Mouse (Mus musculus): ENCODE measurements around the gene Itga7. TPM values are rescaled to one million over a fixed set of nuclear protein-coding genes. Genes with fewer than 3 reads are reported as not detected.

The Itga7 gene
- polyA plus RNA-seq, 1 experiment from 2014 or later: 30.2 TPM

- H3K9ac ChIP-seq (ENCODE audit: low read depth, low read length): peak overlapping the region; percentile 99
- ATAC-seq (ENCODE audit: low read depth): peak; percentile 0; the same call in 1 of the 2 replicates
Observed at GRCm38 (mm10) chr10:128908778-128909448, 24.7 kb upstream of the Itga7 start.

GRCm38 (mm10) chr10:128909567-128910028 lies 24.0 kb upstream of the Itga7 start:
- DNase-seq (ENCODE audit: low spot score) (peak; percentile 94), ATAC-seq (ENCODE audit: low read depth) (peak; percentile 80)
- peaks cover 30% of the 10 kb centered on the region for H3K36me3 ChIP-seq (ENCODE audit: control insufficient read depth, insufficient read depth, low read length)
- H3K9me3 ChIP-seq (ENCODE audit: control insufficient read depth, low read length): no peaks in the 10 kb centered on the region
- WGBS: 0% methylated on average over 6 of the region's 41 CpGs
- H3K4me1 ChIP-seq (ENCODE audit: control insufficient read depth, insufficient read depth, low read length): peaks cover 10% of the 10 kb centered on the region
- H3K4me2 ChIP-seq (ENCODE audit: low read depth, low read length): peak overlapping the region; percentile 75
- H3K27me3 ChIP-seq (replicated peaks; ENCODE audit: control insufficient read depth, insufficient read depth, low read length): no peaks in the 10 kb centered on the region
- peak overlapping the region; percentile 99 for H3K9ac ChIP-seq (ENCODE audit: low read depth, low read length)
- H3K27ac ChIP-seq (replicated peaks; ENCODE audit: low read depth, low read length): peak overlapping the region; percentile 96
- H3K4me3 ChIP-seq (ENCODE audit: low read depth, low read length): peak overlapping the region; percentile 94

More at GRCm38 (mm10) chr10:128908778-128909448, 24.7 kb upstream of the Itga7 start:
- Histone ChIP-seq H3K4me1 (ENCODE audit: control insufficient read depth, insufficient read depth, low read length) (peaks cover 10% of the 10 kb centered on the region), H3K27me3 (replicated peaks; ENCODE audit: control insufficient read depth, insufficient read depth, low read length) (no peaks in the 10 kb centered on the region), H3K36me3 (ENCODE audit: control insufficient read depth, insufficient read depth, low read length) (peaks cover 24% of the 10 kb centered on the region), H3K9me3 (ENCODE audit: control insufficient read depth, low read length) (no peaks in the 10 kb centered on the region), H3K4me3 (ENCODE audit: low read depth, low read length) (peak overlapping the region; percentile 94), H3K4me2 (ENCODE audit: low read depth, low read length) (peak overlapping the region; percentile 75), H3K27ac (replicated peaks; ENCODE audit: low read depth, low read length) (peak overlapping the region; percentile 96)
- DNase-seq (ENCODE audit: low spot score): peak; percentile 58
- WGBS: 61% methylated on average over 13 of the region's 13 CpGs

DNA sequence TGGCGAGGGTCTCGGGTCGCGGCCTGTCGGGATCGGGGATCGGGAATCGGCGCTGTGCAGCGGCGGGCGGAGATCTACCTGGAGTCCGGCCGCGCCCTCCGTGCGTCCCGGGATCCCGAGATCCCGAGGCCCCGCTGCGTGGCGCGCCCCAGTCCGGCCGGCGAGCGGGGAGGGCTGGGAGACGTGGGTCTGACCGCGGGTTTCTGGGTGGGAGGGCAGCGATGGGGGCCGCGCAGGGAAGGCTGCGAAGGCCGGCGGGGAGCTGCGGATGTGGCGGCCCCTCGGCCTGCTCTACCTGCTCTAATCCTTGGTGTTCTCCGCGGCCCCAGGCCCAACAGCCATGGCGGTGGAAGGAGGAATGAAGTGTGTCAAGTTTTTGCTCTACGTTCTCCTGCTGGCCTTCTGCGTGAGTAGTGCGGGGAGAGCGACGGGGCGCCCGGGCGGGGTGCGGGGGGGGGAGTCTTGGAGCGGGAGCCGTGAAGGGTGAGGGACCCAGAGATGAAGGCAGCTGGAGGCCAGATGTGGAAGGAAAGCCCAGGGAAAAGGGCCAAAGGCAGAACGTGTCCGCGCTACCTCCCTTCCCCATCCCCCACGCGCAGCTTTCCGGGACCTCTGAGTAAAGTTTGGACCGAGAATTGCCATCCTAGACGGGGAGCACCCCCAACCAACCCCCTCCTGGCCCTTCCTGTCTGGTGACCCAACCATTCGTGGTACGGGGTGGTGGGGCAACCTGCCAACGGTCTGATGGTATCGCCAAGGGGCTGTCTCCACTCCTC lies 23.4 kb upstream of the Itga7 start:
- ATAC-seq (ENCODE audit: low read depth) (peak; percentile 23), DNase-seq (ENCODE audit: low spot score) (peak; percentile 80)
- Histone ChIP-seq H3K4me3 (ENCODE audit: low read depth, low read length) (peak overlapping the region; percentile 94), H3K27me3 (replicated peaks; ENCODE audit: control insufficient read depth, insufficient read depth, low read length) (no peaks in the 10 kb centered on the region), H3K9ac (ENCODE audit: low read depth, low read length) (peak overlapping the region; percentile 99), H3K9me3 (ENCODE audit: control insufficient read depth, low read length) (no peaks in the 10 kb centered on the region), H3K4me1 (ENCODE audit: control insufficient read depth, insufficient read depth, low read length) (peaks cover 10% of the 10 kb centered on the region), H3K27ac (replicated peaks; ENCODE audit: low read depth, low read length) (peak overlapping the region; percentile 96), H3K36me3 (ENCODE audit: control insufficient read depth, insufficient read depth, low read length) (peaks cover 37% of the 10 kb centered on the region), H3K4me2 (ENCODE audit: low read depth, low read length) (peak overlapping the region; percentile 75)
- WGBS: 1% methylated on average over 37 of the region's 66 CpGs

DNA sequence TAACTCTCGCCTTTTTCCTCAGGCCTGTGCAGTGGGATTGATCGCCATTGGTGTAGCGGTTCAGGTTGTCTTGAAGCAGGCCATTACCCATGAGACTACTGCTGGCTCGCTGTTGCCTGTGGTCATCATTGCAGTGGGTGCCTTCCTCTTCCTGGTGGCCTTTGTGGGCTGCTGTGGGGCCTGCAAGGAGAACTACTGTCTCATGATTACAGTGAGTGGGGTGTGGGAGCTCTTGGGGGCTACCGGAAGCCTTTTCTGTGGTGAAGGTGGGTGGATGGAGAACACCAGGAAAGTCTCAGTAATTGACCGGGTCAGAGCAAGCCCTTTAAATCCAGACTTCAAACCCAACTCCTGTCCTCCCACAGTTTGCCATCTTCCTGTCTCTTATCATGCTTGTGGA lies 22.2 kb upstream of the Itga7 start:
- no peaks in the 10 kb centered on the region for H3K9me3 ChIP-seq (ENCODE audit: control insufficient read depth, low read length)
- ATAC-seq (ENCODE audit: low read depth): no peak
- peak overlapping the region; percentile 99 for H3K9ac ChIP-seq (ENCODE audit: low read depth, low read length)
- peaks cover 45% of the 10 kb centered on the region for H3K36me3 ChIP-seq (ENCODE audit: control insufficient read depth, insufficient read depth, low read length)
- no peak overlapping the region for H3K27ac ChIP-seq (replicated peaks; ENCODE audit: low read depth, low read length)
- WGBS: 82% methylated on average over 6 of the region's 6 CpGs
- H3K4me1 ChIP-seq (ENCODE audit: control insufficient read depth, insufficient read depth, low read length): peaks cover 10% of the 10 kb centered on the region
- peak overlapping the region; percentile 75 for H3K4me2 ChIP-seq (ENCODE audit: low read depth, low read length)
- H3K27me3 ChIP-seq (replicated peaks; ENCODE audit: control insufficient read depth, insufficient read depth, low read length): no peaks in the 10 kb centered on the region
- no peak for DNase-seq (ENCODE audit: low spot score)
- peak overlapping the region; percentile 94 for H3K4me3 ChIP-seq (ENCODE audit: low read depth, low read length)

DNA sequence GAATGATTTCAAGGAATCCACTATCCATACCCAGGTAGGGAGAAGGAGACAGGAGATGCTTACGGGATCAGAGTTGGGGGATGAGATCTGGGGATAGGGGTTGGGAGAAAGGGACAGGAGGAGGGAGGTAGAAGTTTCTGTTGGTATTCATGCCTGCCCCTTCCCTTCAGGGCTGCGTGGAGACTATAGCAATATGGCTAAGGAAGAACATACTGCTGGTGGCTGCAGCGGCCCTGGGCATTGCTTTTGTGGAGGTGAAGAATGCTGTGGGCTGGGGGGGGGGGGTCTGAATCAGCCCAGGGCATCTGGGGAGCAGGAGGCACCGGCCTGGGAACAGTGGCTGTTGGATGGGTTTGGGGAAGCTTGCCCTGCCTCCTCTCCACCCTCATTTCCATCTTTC lies 21.4 kb upstream of the Itga7 start:
- Histone ChIP-seq H3K4me1 (ENCODE audit: control insufficient read depth, insufficient read depth, low read length) (peaks cover 10% of the 10 kb centered on the region), H3K4me3 (ENCODE audit: low read depth, low read length) (no peak overlapping the region), H3K27ac (replicated peaks; ENCODE audit: low read depth, low read length) (no peak overlapping the region), H3K4me2 (ENCODE audit: low read depth, low read length) (peak overlapping the region; percentile 20; the same call in 1 of the 2 replicates), H3K9ac (ENCODE audit: low read depth, low read length) (0 out of 2 replicates have a peak overlapping the region, but pooled peaks have one; percentile 3), H3K36me3 (ENCODE audit: control insufficient read depth, insufficient read depth, low read length) (peaks cover 53% of the 10 kb centered on the region), H3K27me3 (replicated peaks; ENCODE audit: control insufficient read depth, insufficient read depth, low read length) (no peaks in the 10 kb centered on the region), H3K9me3 (ENCODE audit: control insufficient read depth, low read length) (no peaks in the 10 kb centered on the region)
- 82% methylated on average over 3 of the region's 4 CpGs for WGBS
- ATAC-seq (ENCODE audit: low read depth) (no peak), DNase-seq (ENCODE audit: low spot score) (no peak)

- Histone ChIP-seq H3K27ac (replicated peaks; ENCODE audit: low read depth, low read length) (peak overlapping the region; percentile 16), H3K4me2 (ENCODE audit: low read depth, low read length) (peak overlapping the region; percentile 16), H3K4me1 (ENCODE audit: control insufficient read depth, insufficient read depth, low read length) (peaks cover 10% of the 10 kb centered on the region), H3K9me3 (ENCODE audit: control insufficient read depth, low read length) (no peaks in the 10 kb centered on the region), H3K4me3 (ENCODE audit: low read depth, low read length) (no peak overlapping the region), H3K27me3 (replicated peaks; ENCODE audit: control insufficient read depth, insufficient read depth, low read length) (no peaks in the 10 kb centered on the region), H3K9ac (ENCODE audit: low read depth, low read length) (0 out of 2 replicates have a peak overlapping the region, but pooled peaks have one; percentile 3), H3K36me3 (ENCODE audit: control insufficient read depth, insufficient read depth, low read length) (peaks cover 58% of the 10 kb centered on the region)
- 89% methylated on average over 4 of the region's 4 CpGs for WGBS
- DNase-seq (ENCODE audit: low spot score) (no peak), ATAC-seq (ENCODE audit: low read depth) (no peak)
Observed at GRCm38 (mm10) chr10:128912791-128913190, 20.8 kb upstream of the Itga7 start.

DNA sequence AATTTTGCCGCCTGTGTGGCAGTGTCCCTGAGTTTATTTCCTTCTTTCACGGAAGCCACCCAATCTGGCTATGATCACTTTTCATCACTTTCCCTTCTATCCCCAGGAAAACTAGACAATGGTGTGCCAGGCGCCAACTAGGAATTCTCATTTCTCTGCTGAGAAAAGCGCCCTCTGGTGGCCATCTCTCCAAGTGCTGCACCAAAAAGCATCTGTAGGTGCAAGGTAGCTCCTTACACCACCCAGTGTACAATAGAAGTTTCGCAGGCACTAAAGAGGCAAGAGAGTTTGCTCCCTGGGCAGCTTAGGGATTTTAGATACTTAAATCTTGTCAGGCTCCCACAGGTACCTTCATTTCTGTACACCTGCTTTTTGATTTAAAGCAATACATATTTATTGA lies 20.4 kb upstream of the Itga7 start:
- Histone ChIP-seq H3K9me3 (ENCODE audit: control insufficient read depth, low read length) (no peaks in the 10 kb centered on the region), H3K9ac (ENCODE audit: low read depth, low read length) (0 out of 2 replicates have a peak overlapping the region, but pooled peaks have one; percentile 3), H3K27ac (replicated peaks; ENCODE audit: low read depth, low read length) (peak overlapping the region; percentile 16; the same call in 1 of the 2 replicates), H3K4me1 (ENCODE audit: control insufficient read depth, insufficient read depth, low read length) (peaks cover 10% of the 10 kb centered on the region), H3K4me3 (ENCODE audit: low read depth, low read length) (no peak overlapping the region), H3K4me2 (ENCODE audit: low read depth, low read length) (peak overlapping the region; percentile 16), H3K36me3 (ENCODE audit: control insufficient read depth, insufficient read depth, low read length) (peaks cover 63% of the 10 kb centered on the region), H3K27me3 (replicated peaks; ENCODE audit: control insufficient read depth, insufficient read depth, low read length) (no peaks in the 10 kb centered on the region)
- ATAC-seq (ENCODE audit: low read depth): peak; percentile 26; the same call in 1 of the 2 replicates
- 10% methylated on average over 5 of the region's 5 CpGs for WGBS
- DNase-seq (ENCODE audit: low spot score): peak; percentile 92

- DNase-seq (ENCODE audit: low spot score): no peak
- Histone ChIP-seq H3K27me3 (replicated peaks; ENCODE audit: control insufficient read depth, insufficient read depth, low read length) (no peaks in the 10 kb centered on the region), H3K9me3 (ENCODE audit: control insufficient read depth, low read length) (no peaks in the 10 kb centered on the region), H3K4me1 (ENCODE audit: control insufficient read depth, insufficient read depth, low read length) (peaks cover 10% of the 10 kb centered on the region), H3K4me2 (ENCODE audit: low read depth, low read length) (no peak overlapping the region), H3K27ac (replicated peaks; ENCODE audit: low read depth, low read length) (no peak overlapping the region), H3K4me3 (ENCODE audit: low read depth, low read length) (no peak overlapping the region), H3K9ac (ENCODE audit: low read depth, low read length) (no peak overlapping the region), H3K36me3 (ENCODE audit: control insufficient read depth, insufficient read depth, low read length) (peaks cover 66% of the 10 kb centered on the region)
- WGBS: 81% methylated on average over 12 of the region's 12 CpGs
- ATAC-seq (ENCODE audit: low read depth): no peak
Observed at GRCm38 (mm10) chr10:128913696-128914095, 19.9 kb upstream of the Itga7 start.

Data from embryonic facial prominence, embryonic 14.5 days (tissue).